Mouse (Mus musculus) midbrain, embryonic 13.5 days (tissue): ENCODE measurements around the gene Slc25a11. TPM values are rescaled to one million over a fixed set of nuclear protein-coding genes. Genes with fewer than 3 reads are reported as not detected.

ENCODE experiments used
- ATAC-seq: fragments of 200-750 bp; cut with Nextera tagmentation; 2 replicates; pipeline ENCODE4 v1.8.0; 2017; ENCODE audit warnings: mild to moderate bottlenecking, moderate TSS enrichment, moderate library complexity
- H3K27ac ChIP-seq: fragments of 300-500 bp; sonication (generic); 2 replicates; pipeline ENCODE4 v1.5.1; 2015; ENCODE audit warnings: inconsistent platforms, mild to moderate bottlenecking, moderate library complexity
- H3K27me3 ChIP-seq: fragments of 300-500 bp; sonication (generic); 2 replicates; pipeline ENCODE4 v1.6.1; 2015; ENCODE audit warnings: mild to moderate bottlenecking, inconsistent platforms
- H3K36me3 ChIP-seq: fragments of 300-500 bp; sonication (generic); 2 replicates; pipeline ENCODE4 v1.6.1; 2015; ENCODE audit warnings: mild to moderate bottlenecking, inconsistent platforms
- H3K4me1 ChIP-seq: fragments of 300-500 bp; sonication (generic); replicated peaks from 2 replicates; pipeline ENCODE4 v1.6.1; 2015; ENCODE audit warnings: inconsistent platforms
- H3K4me2 ChIP-seq: fragments of 300-500 bp; sonication (generic); replicated peaks from 2 replicates; pipeline ENCODE4 v1.6.1; 2015; ENCODE audit warnings: moderate library complexity, mild to moderate bottlenecking, inconsistent platforms
- H3K4me3 ChIP-seq: fragments of 300-500 bp; sonication (generic); replicated peaks from 2 replicates; pipeline ENCODE4 v1.5.1; 2015; ENCODE audit warnings: mild to moderate bottlenecking, inconsistent platforms
- H3K9ac ChIP-seq: fragments of 300-500 bp; sonication (generic); replicated peaks from 2 replicates; pipeline ENCODE4 v1.6.1; 2015; ENCODE audit warnings: mild to moderate bottlenecking, inconsistent platforms
- H3K9me3 ChIP-seq: fragments of 300-500 bp; sonication (generic); 2 replicates; pipeline ENCODE4 v1.6.1; 2016; ENCODE audit warnings: mild to moderate bottlenecking, inconsistent platforms
- WGBS: fragments of 180-500 bp; shearing (Covaris S2); methylation state at CpG from one replicate; pipeline ENCODE4 v1.1.7; 2015; 5-methylcytosine and 5-hydroxymethylcytosine counted together
- polyA plus RNA-seq: library from polyadenylated mRNA; unstranded; fragments of >200 nt; fragmentation: Nextera tagmentation; extraction: Ambion mirVana; gene quantifications from 2 replicates; pipeline ENCODE4 v1.2.1, GENCODE M21; 2015

Gene Slc25a11
- 169 and 170 TPM in 2 replicates for polyA plus RNA-seq

DNA sequence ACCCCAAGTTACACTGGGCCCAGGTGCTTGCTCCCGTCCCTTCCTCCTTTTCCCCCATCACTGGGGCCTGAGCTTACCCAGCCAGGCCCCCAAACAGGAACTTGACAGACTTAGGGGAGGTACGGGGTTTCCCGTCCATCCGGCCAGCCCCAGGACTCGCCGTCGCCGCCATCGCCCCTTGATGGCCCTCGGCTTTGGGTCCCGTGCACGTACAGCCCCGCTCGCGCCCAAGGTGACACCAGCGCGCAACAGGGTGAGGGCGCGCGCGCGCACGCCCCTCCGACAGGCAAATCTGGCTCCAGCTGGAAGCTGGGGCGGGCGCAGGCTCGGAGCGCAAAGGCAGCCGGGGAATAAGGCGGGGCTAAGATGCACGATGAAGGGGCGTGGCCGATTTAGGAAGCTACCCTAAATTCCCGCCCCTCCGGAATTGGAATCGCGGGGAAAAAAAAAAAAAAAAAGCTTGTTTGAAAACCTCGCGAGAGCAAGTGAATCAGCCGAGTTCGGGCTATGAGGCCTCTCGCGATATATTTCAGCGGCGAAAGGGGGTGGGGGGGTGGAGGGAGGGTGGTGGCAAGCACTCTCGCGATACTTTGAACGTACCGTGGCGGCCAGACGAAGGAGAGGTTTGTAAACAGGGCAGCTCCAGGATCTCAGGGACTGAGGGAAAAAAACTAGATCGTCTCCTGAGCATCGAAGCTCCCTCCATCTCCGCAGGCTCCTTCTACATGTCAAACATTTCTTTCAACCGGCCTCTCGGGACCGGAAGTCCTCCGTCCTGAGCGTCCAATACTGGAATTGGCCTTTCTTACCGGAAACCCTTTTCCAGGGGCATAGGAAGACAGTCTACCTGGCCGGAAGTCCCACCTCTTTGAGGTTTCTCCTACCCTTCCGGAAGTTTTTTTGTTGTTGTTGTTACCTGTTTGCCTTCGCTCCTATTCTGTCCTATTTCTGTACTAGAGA, at the start of gene Slc25a11, which contains the start of gene Rnf167:
TSS of gene Slc25a11 (minus strand) at position 789 of the 960 bp plus-strand sequence.
TSS of gene Rnf167 (plus strand) at position 545 of the 960 bp plus-strand sequence.
- H3K36me3 ChIP-seq = peaks cover 60% of the 10 kb centered on the region
- WGBS = under 1% methylated on average over 63 of the region's 63 CpGs
- ATAC-seq = peak; percentile 88

GRCm38 (mm10) chr11:70693504-70693903, 46.2 kb upstream of the Slc25a11 start:
- WGBS = 69% methylated on average over 3 of the region's 3 CpGs
- H3K27ac ChIP-seq = no peak overlapping the region
- peaks cover 6% of the 10 kb centered on the region for H3K4me1 ChIP-seq
- no peak for ATAC-seq
- H3K9ac ChIP-seq = no peak overlapping the region
- H3K4me3 ChIP-seq = no peak overlapping the region
- H3K4me2 ChIP-seq = no peak overlapping the region
- H3K36me3 ChIP-seq = no peaks in the 10 kb centered on the region
- no peaks in the 10 kb centered on the region for H3K9me3 ChIP-seq
- H3K27me3 ChIP-seq = no peaks in the 10 kb centered on the region

More for the DNA sequence above, at the start of gene Slc25a11, which contains the start of gene Rnf167:
- Histone ChIP-seq H3K27me3 (no peaks in the 10 kb centered on the region), H3K9me3 (no peaks in the 10 kb centered on the region), H3K4me1 (peaks cover 47% of the 10 kb centered on the region), H3K4me3 (peak within 1 kb of the TSS; percentile 72), H3K27ac (peak within 1 kb of the TSS; percentile 92), H3K9ac (peak within 1 kb of the TSS; percentile 92), H3K4me2 (peak within 1 kb of the TSS; percentile 98)

GRCm38 (mm10) chr11:70689578-70689977, 42.3 kb upstream of the Slc25a11 start:
- no peak overlapping the region for H3K4me3 ChIP-seq
- H3K9ac ChIP-seq = no peak overlapping the region
- no peak overlapping the region for H3K4me2 ChIP-seq
- peaks cover 29% of the 10 kb centered on the region for H3K4me1 ChIP-seq
- H3K9me3 ChIP-seq = no peaks in the 10 kb centered on the region
- no peaks in the 10 kb centered on the region for H3K27me3 ChIP-seq
- H3K27ac ChIP-seq = no peak overlapping the region
- no peak for ATAC-seq
- 56% methylated on average over 4 of the region's 4 CpGs for WGBS
- peaks cover 10% of the 10 kb centered on the region for H3K36me3 ChIP-seq

- Histone ChIP-seq H3K27me3 (no peaks in the 10 kb centered on the region), H3K4me2 (peak overlapping the region; percentile 75), H3K27ac (peak overlapping the region; percentile 84), H3K36me3 (peaks cover 20% of the 10 kb centered on the region), H3K4me1 (peaks cover 29% of the 10 kb centered on the region), H3K9ac (peak overlapping the region; percentile 90), H3K4me3 (peak overlapping the region; percentile 88), H3K9me3 (no peaks in the 10 kb centered on the region)
- 8% methylated on average over 8 of the region's 8 CpGs for WGBS
- ATAC-seq = no peak
Measured at GRCm38 (mm10) chr11:70688372-70688771, 41.1 kb upstream of the Slc25a11 start.

DNA sequence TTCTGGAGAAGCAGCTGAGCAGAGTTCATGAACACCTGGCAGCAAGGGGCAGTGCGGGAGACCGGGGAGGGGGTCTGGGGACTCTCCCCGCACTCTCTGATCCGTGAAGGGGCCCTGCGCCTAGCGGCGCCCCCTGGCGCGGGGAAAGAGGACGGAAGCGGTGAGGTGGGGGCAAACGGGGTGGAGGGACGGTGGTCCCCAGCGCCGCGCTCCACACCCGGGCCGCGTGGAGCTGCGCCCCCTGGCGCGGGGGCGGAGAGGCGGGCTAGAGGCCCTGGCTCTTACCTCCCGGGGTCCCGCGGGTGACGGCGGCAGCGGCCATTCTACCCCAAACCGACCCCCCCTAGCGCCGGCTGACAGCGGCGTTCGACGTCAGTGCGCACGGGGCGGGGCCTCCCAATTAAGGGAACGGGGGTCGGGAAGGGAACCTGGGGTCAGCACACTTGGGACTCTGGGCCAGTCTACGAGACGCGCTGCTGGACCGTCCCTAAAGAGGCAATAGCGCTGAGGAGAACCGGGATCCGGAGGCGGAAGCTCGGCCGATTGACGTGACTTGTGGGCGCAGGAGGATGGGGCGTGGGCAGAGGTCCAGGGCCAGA, 40.4 kb upstream of the Slc25a11 start, which contains the start of gene Camta2:
TSS of gene Camta2 (minus strand) at position 505 of the 599 bp plus-strand sequence.
- peak within 1 kb of the TSS; percentile 90 for H3K9ac ChIP-seq
- peak within 1 kb of the TSS; percentile 84 for H3K27ac ChIP-seq
- H3K4me2 ChIP-seq = peak within 1 kb of the TSS; percentile 75
- H3K4me1 ChIP-seq = peaks cover 35% of the 10 kb centered on the region
- H3K36me3 ChIP-seq = peaks cover 26% of the 10 kb centered on the region
- H3K4me3 ChIP-seq = peak within 1 kb of the TSS; percentile 88
- no peaks in the 10 kb centered on the region for H3K9me3 ChIP-seq
- no peaks in the 10 kb centered on the region for H3K27me3 ChIP-seq
- WGBS = 1% methylated on average over 55 of the region's 55 CpGs
- ATAC-seq = peak; percentile 86

DNA sequence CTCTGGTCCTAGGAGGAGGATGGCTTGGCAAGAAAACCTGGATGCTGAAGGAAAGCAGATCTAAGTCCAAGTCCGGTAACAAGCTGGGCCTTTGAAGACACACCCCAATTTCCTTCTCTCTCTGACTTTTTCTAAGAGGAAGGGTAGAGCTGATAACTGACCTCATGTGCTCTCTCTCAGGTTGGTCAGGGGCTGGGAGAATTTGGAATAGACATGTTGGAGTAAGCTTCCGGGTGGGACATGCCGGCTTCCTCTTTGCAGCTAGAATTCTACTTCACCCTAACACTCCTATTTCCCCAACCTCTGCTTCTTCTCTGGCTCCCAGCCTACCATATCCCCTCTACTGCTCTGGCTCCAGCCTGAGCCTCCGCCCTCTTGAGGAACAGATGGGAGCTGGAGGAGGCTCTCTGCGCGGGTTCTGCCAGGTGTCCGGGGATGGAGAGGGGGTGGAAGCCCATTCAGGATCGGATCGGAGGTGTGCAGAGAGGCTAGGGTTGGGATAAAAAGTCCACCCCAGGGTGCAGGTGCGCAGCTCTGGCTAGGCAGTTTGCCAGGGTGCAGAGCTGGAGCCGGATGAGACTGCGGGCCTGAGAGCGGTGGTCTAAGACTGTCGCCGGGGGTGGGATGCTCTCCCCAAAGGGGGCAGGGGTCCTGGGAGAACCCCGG, 39.8 kb upstream of the Slc25a11 start:
- peak overlapping the region; percentile 84 for H3K27ac ChIP-seq
- H3K4me1 ChIP-seq = peaks cover 41% of the 10 kb centered on the region
- H3K9me3 ChIP-seq = no peaks in the 10 kb centered on the region
- ATAC-seq = peak; percentile 69
- H3K4me3 ChIP-seq = peak overlapping the region; percentile 88
- 3% methylated on average over 16 of the region's 16 CpGs for WGBS
- H3K9ac ChIP-seq = peak overlapping the region; percentile 90
- peaks cover 31% of the 10 kb centered on the region for H3K36me3 ChIP-seq
- H3K27me3 ChIP-seq = no peaks in the 10 kb centered on the region
- H3K4me2 ChIP-seq = peak overlapping the region; percentile 75

DNA sequence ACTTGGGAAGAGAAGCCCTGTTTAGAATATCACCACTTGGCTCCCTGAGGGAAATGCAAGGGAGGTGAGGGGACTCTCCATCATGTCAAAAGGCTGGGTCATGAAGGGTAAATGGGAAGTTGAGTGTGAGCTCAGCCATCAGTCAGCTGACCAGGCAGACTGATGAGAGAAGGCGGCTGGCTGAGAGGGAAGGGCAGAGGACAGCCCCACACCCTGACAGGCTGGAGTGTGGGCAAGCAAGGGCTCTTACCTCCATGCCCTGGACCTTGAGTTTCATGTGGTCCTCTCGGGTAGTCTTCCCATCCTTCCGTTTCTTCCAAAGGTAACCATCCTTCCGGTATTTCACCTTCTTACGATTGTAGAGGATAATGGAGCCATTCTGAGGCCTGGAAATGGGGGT, 36.4 kb upstream of the Slc25a11 start:
- Histone ChIP-seq H3K4me2 (no peak overlapping the region), H3K9ac (no peak overlapping the region), H3K36me3 (peaks cover 54% of the 10 kb centered on the region), H3K27me3 (no peaks in the 10 kb centered on the region), H3K9me3 (no peaks in the 10 kb centered on the region), H3K4me3 (no peak overlapping the region), H3K27ac (no peak overlapping the region), H3K4me1 (peaks cover 46% of the 10 kb centered on the region)
- WGBS = 89% methylated on average over 5 of the region's 5 CpGs
- ATAC-seq = no peak

DNA sequence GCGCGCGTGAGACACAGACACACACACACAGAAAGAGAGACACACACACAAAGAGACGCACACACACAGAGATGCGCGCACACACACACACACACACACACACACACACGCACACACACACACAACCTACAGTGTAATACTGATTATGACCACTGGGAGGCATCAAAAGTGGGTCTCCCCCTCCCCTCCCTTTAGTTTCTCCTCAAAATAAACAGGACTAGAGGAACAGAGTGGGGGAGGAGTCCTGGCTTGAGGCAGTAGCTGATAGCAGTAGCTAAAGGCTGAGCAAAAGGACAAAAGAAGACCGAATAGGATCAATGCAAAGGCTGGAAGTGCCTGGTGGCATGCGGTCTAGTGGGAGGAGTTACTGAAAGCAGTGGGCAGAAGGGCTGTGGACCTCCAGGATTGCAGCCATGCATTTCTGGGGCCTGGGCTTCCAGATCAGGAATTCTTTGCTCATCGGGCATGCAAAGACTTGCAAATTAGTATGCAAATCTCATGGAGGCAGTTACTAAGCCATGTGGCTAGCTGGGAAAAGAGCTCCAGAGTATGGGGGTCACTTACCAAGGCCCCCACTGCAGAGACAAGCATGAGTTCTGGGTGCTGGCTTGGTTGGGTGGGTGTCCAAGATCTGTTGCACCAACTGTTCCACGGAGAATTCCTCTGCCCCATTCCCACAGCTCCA, 34.8 kb upstream of the Slc25a11 start:
- H3K4me1 ChIP-seq = peaks cover 35% of the 10 kb centered on the region
- WGBS = 15% methylated on average over 10 of the region's 11 CpGs
- H3K36me3 ChIP-seq = peaks cover 60% of the 10 kb centered on the region
- H3K9ac ChIP-seq = peak overlapping the region; percentile 32; the same call in 1 of the 2 replicates
- no peaks in the 10 kb centered on the region for H3K27me3 ChIP-seq
- H3K4me3 ChIP-seq = no peak overlapping the region
- H3K9me3 ChIP-seq = no peaks in the 10 kb centered on the region
- ATAC-seq = peak; percentile 84
- peak overlapping the region; percentile 12; the same call in 1 of the 2 replicates for H3K4me2 ChIP-seq
- H3K27ac ChIP-seq = peak overlapping the region; percentile 79

DNA sequence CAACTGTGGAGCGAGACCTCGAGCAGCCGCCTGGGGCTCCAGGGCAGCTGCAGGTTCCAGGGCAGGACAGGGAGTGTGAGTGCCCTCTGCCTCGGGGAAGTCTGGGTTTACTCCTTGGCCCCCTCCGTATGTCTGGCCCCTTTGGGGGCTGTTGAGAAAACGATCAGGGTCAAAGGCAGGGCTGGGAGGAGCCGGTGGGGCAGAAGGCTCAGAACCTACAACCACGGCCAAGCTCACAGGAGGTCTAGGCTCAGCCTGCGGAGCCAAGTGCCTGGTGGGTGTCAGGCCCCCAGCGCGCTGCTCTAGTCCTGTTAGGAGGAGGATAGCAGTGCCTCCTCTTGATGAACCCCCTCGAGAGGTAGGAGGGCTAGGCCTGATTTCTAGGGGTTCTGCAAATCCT, 33.9 kb upstream of the Slc25a11 start:
- Histone ChIP-seq H3K9me3 (no peaks in the 10 kb centered on the region), H3K9ac (peak overlapping the region; percentile 46; the same call in 1 of the 2 replicates), H3K4me2 (no peak overlapping the region), H3K27ac (peak overlapping the region; percentile 79), H3K36me3 (peaks cover 68% of the 10 kb centered on the region), H3K4me3 (no peak overlapping the region), H3K4me1 (peaks cover 26% of the 10 kb centered on the region), H3K27me3 (no peaks in the 10 kb centered on the region)
- 0 out of 2 replicates have a peak, but pooled peaks have one; percentile 12 for ATAC-seq
- 67% methylated on average over 12 of the region's 12 CpGs for WGBS

GRCm38 (mm10) chr11:70679894-70680293, 32.6 kb upstream of the Slc25a11 start:
- Histone ChIP-seq H3K27me3 (no peaks in the 10 kb centered on the region), H3K4me1 (peaks cover 22% of the 10 kb centered on the region), H3K27ac (no peak overlapping the region), H3K4me2 (no peak overlapping the region), H3K9ac (no peak overlapping the region), H3K9me3 (no peaks in the 10 kb centered on the region), H3K36me3 (peaks cover 72% of the 10 kb centered on the region), H3K4me3 (no peak overlapping the region)
- ATAC-seq = no peak
- WGBS = 97% methylated on average over 6 of the region's 8 CpGs

GRCm38 (mm10) chr11:70679361-70679760, 32.1 kb upstream of the Slc25a11 start:
- Histone ChIP-seq H3K4me2 (no peak overlapping the region), H3K9ac (no peak overlapping the region), H3K9me3 (no peaks in the 10 kb centered on the region), H3K27me3 (no peaks in the 10 kb centered on the region), H3K4me1 (peaks cover 22% of the 10 kb centered on the region), H3K36me3 (peaks cover 73% of the 10 kb centered on the region), H3K4me3 (no peak overlapping the region), H3K27ac (no peak overlapping the region)
- ATAC-seq = no peak
- 95% methylated on average over 8 of the region's 8 CpGs for WGBS
